Mouse (Mus musculus): ENCODE measurements around the gene Sorl1. TPM values are rescaled to one million over a fixed set of nuclear protein-coding genes. Genes with fewer than 3 reads are reported as not detected.

The Sorl1 gene
- total RNA-seq, 4 experiments from 2014 or later = 171 to 189 (median 179) TPM

GRCm38 (mm10) chr9:41925721-41926120 lies 198.4 kb downstream of the Sorl1 start:
- no peak for DNase-seq (ENCODE audit: low spot score in 2 of 2)

- DNase-seq (ENCODE audit: low spot score in 2 of 2) = no peak
Observed at GRCm38 (mm10) chr9:41924140-41924539, 200.0 kb downstream of the Sorl1 start.

- DNase-seq (ENCODE audit: low spot score in 2 of 2) = no peak
Observed at GRCm38 (mm10) chr9:41922416-41922815, 201.7 kb downstream of the Sorl1 start.

- DNase-seq (ENCODE audit: low spot score in 2 of 2) = peak in 1 of 2 experiments; percentile 26
Observed at GRCm38 (mm10) chr9:41918657-41919380, 205.3 kb downstream of the Sorl1 start.

GRCm38 (mm10) chr9:41918155-41918554 lies 205.9 kb downstream of the Sorl1 start:
- no peak for DNase-seq (ENCODE audit: low spot score in 2 of 2)

DNA sequence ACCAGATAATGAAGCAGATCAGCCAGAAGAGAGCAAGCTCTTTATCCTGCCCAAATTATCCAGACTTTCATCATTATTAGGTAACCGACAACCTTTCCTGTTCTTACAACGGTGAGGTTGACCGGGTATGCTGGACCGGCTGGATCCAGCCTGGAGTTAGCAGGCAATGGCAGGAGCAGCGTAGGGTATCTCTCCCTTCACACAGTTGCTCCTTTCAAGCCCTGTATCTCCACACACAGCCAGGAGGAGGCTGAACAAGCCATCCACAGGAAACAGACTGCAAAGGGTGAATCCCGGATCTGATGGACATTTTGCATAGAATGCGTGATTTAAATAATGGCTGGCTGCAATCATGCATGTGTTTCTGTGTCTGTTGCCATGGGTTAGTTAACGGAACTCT lies 208.5 kb downstream of the Sorl1 start:
- DNase-seq (ENCODE audit: low spot score in 2 of 2) = no peak

Other genes with a start within 250 kb of the Sorl1 start
- 10 to 100 TPM; 56.0 to 63.5 (median 59.6) TPM for gene Sc5d, start 140.0 kb upstream of the Sorl1 start, total RNA-seq (2022)